Mouse (Mus musculus): ENCODE data around the gene Itih5. TPM values are rescaled to one million over a fixed set of nuclear protein-coding genes. Genes with fewer than 3 reads are reported as not detected.

Gene Itih5
- polyA plus RNA-seq, 1 experiment from 2014 or later = 2.4 TPM

DNA sequence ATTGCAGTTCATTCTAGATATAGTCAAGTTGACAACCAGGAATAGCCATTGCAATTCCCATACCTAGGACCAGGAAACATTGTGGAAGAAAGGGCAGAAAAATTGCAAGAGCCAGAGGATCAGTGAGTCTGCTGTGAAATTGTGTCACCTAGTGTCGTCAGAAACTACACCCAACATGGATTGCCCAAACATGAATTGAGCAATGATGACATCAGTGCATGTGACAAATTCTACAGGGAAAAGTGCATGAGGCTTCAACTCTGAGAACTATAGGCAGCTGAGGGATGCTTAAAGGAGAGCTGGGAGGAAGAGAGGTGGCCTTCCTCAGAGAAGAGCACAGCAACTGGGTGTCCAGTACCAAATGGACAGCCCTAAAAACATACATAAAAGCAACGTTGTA is 16.1 kb upstream of the Itih5 start:
- H3K27ac ChIP-seq = no peak overlapping the region
- H3K9me3 ChIP-seq (replicated peaks) = no peaks in the 10 kb centered on the region
- no peaks in the 10 kb centered on the region for H3K36me3 ChIP-seq (ENCODE audit: poor library complexity, severe bottlenecking)
- H3K4me2 ChIP-seq = no peak overlapping the region
- H3K4me1 ChIP-seq = no peaks in the 10 kb centered on the region
- no peak for ATAC-seq
- no peak overlapping the region for H3K9ac ChIP-seq
- no peak overlapping the region for H3K4me3 ChIP-seq
- H3K27me3 ChIP-seq = peaks cover 5% of the 10 kb centered on the region; the same call in 1 of the 2 replicates
- WGBS = 85% methylated on average over 2 of the region's 2 CpGs

DNA sequence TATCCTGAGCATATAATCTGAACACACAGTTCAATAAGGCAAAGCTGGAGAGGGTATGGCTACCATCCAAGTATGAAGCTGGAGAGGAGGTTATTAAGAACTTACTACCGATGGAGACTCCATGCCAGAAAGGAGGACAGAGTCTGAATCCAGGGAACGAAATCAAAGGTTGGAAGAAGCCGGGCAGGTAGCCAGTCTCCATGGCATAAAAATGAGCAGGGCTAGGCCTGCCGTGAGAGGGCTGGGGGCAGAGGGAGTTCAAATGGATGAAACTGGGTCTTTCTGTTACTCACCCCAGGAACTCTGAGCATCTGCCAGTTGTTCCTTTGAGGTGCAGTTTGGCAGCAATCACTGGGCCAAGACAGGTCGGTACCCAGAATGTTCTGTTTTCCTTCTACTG is 12.9 kb upstream of the Itih5 start:
- Histone ChIP-seq H3K4me2 (no peak overlapping the region), H3K36me3 (ENCODE audit: poor library complexity, severe bottlenecking) (no peaks in the 10 kb centered on the region), H3K27me3 (peaks cover 5% of the 10 kb centered on the region; the same call in 1 of the 2 replicates), H3K4me3 (no peak overlapping the region), H3K9me3 (replicated peaks) (no peaks in the 10 kb centered on the region), H3K4me1 (no peaks in the 10 kb centered on the region), H3K27ac (no peak overlapping the region), H3K9ac (no peak overlapping the region)
- 71% methylated on average over 5 of the region's 5 CpGs for WGBS
- ATAC-seq = no peak

DNA sequence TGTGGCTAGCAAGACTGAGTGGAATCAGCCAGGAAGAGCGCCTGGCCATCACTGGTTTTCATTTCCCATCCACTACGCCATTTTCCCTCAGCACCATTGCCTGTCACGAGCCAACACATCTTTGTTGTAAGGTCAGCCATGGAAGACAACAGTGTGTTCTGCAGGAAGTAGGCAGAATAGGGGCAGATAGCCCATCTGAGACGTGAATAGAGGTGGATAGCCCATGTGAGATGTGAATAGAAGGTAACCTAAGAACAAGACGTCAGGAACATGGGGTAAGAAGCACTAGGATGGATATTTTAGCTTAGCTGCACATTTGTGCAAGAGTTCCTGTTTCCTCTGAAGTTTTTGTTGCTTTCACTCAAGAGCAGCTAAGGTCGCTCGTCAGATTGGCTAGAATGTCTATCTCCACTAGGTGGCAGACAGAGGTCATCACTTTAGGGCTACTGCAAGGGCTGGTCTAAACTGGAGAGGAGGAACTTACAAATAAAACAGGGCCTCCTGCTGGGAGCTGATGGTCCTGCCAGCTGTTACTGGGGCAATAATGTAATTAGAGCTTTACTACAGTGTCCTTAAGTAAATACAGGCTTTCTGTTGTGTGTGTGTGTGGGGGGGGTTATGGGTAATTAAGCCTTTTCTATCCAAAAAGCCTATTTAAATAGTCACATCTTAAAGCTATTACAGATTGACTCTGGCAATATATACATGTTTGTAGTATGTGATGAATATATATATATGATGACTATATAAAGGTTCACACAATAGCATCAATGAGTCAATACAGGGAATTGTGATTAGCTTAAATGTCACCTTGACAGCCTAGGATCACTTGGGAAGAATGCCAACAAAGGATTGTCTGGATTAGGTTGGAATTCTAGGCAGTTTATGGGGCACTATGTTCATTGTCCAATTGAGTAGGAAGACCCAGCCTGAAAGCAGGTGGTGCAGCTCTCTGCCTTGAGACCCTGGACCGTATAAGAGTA is 10.6 kb upstream of the Itih5 start:
- 34% methylated on average over 8 of the region's 8 CpGs for WGBS
- Histone ChIP-seq H3K27me3 (peaks cover 5% of the 10 kb centered on the region; the same call in 1 of the 2 replicates), H3K9me3 (replicated peaks) (no peaks in the 10 kb centered on the region)

DNA sequence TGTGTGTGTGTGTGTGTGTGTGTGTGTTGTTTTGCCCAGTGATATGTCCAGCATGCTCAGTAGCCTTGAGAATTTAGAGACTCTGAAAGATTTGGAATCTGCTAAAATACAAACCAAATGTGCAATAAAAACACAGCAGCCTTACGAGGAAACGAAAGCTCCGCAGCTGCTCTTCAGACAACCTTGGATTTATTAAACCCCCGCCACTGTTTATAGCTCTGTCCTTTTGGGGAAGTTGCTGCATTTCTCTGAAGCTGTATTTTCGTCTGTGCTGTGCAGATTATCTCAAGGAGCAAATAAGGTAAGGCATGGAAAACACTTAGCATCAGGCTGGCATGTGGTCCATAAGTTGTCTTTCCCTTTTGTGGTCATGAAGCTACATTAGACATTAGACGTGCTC is 7.9 kb upstream of the Itih5 start:
- H3K4me2 ChIP-seq = no peak overlapping the region
- no peaks in the 10 kb centered on the region for H3K9me3 ChIP-seq (replicated peaks)
- no peak overlapping the region for H3K4me3 ChIP-seq
- H3K4me1 ChIP-seq = no peaks in the 10 kb centered on the region
- peaks cover 5% of the 10 kb centered on the region; the same call in 1 of the 2 replicates for H3K27me3 ChIP-seq
- no peak overlapping the region for H3K27ac ChIP-seq
- 89% methylated on average over 6 of the region's 6 CpGs for WGBS
- H3K9ac ChIP-seq = no peak overlapping the region
- ATAC-seq = no peak
- no peaks in the 10 kb centered on the region for H3K36me3 ChIP-seq (ENCODE audit: poor library complexity, severe bottlenecking)

More for the DNA sequence above, 10.6 kb upstream of the Itih5 start:
- H3K4me2 ChIP-seq = no peak overlapping the region
- ATAC-seq = peak; percentile 84
- H3K27ac ChIP-seq = no peak overlapping the region
- H3K36me3 ChIP-seq (ENCODE audit: poor library complexity, severe bottlenecking) = no peaks in the 10 kb centered on the region
- no peak overlapping the region for H3K9ac ChIP-seq
- no peak overlapping the region for H3K4me3 ChIP-seq
- H3K4me1 ChIP-seq = no peaks in the 10 kb centered on the region

DNA sequence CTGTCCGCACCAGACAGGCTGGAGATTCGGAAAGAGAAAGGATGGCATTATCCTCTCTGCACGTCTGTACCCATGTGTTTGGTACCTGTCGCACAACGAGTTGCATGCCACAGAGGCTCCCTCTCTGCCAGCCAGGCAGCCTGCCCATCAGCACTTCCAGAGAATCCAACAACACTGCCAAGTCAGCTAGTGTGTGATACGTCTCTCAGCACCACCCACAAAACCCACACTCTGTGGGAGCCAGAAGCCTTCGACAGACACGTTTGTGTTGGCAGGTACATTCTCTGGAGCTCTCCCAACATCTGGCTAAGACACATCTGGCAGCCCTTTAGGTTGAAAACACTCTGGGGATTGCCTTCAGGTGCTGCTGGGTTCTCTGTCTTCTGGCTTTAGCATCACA is 6.2 kb upstream of the Itih5 start:
- no peak overlapping the region for H3K4me2 ChIP-seq
- H3K36me3 ChIP-seq (ENCODE audit: poor library complexity, severe bottlenecking) = no peaks in the 10 kb centered on the region
- ATAC-seq = peak; percentile 37; the same call in 1 of the 2 replicates
- 82% methylated on average over 8 of the region's 8 CpGs for WGBS
- H3K4me1 ChIP-seq = no peaks in the 10 kb centered on the region
- no peaks in the 10 kb centered on the region for H3K27me3 ChIP-seq
- H3K9ac ChIP-seq = no peak overlapping the region
- no peak overlapping the region for H3K4me3 ChIP-seq
- H3K9me3 ChIP-seq (replicated peaks) = no peaks in the 10 kb centered on the region
- no peak overlapping the region for H3K27ac ChIP-seq

DNA sequence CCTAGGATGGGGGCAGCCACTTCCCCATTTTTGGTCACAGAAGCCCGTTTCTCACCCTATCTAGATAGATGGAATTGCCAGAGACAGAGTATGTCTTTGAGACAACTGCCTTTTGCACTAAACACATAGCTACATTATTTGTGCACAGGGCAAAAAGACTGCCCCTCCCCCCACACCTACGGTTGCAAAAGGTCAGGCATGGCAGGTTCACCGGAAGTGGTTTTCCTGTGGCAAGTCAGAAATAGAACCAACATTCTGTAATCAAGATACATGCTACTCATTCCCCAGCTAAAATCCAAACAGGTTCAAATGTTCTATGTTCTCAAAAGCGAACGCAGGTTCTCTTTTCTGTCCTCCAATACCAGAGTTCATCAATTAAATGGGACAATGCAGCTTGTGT is 781 bp upstream of the Itih5 start:
- 86% methylated on average over 5 of the region's 5 CpGs for WGBS
- no peak for ATAC-seq
- peaks cover 13% of the 10 kb centered on the region for H3K4me1 ChIP-seq
- H3K4me3 ChIP-seq = no peak overlapping the region
- no peak overlapping the region for H3K27ac ChIP-seq
- H3K4me2 ChIP-seq = no peak overlapping the region
- H3K27me3 ChIP-seq = no peaks in the 10 kb centered on the region; the same call in 1 of the 2 replicates
- H3K9ac ChIP-seq = no peak overlapping the region
- H3K36me3 ChIP-seq (ENCODE audit: poor library complexity, severe bottlenecking) = no peaks in the 10 kb centered on the region
- H3K9me3 ChIP-seq (replicated peaks) = no peaks in the 10 kb centered on the region

DNA sequence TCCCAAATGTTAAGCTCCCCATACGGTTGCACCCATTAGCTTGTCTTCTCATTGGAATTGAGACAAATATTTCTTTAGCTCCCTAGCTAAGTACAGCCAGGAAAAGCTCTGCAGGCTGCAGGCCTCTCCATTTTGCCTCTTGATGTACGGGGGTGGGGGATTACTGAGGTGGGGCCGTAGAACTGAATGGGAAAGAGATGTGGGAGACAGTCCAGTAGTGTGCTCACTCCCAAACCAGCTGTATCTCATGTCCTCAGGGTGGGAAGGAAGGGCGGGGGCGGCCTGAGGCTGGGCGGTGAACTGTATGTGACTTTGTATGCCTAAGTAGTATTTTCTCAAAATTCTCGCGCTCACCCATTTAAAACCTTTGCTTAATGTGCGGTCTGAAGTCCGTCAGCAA is 3.8 kb downstream of the Itih5 start:
- H3K9me3 ChIP-seq (replicated peaks) = no peaks in the 10 kb centered on the region
- 83% methylated on average over 10 of the region's 10 CpGs for WGBS
- no peak overlapping the region for H3K4me3 ChIP-seq
- H3K27ac ChIP-seq = no peak overlapping the region
- H3K27me3 ChIP-seq = no peaks in the 10 kb centered on the region; the same call in 1 of the 2 replicates
- H3K36me3 ChIP-seq (ENCODE audit: poor library complexity, severe bottlenecking) = no peaks in the 10 kb centered on the region
- peaks cover 13% of the 10 kb centered on the region for H3K4me1 ChIP-seq
- no peak overlapping the region for H3K9ac ChIP-seq
- ATAC-seq = no peak
- H3K4me2 ChIP-seq = no peak overlapping the region

DNA sequence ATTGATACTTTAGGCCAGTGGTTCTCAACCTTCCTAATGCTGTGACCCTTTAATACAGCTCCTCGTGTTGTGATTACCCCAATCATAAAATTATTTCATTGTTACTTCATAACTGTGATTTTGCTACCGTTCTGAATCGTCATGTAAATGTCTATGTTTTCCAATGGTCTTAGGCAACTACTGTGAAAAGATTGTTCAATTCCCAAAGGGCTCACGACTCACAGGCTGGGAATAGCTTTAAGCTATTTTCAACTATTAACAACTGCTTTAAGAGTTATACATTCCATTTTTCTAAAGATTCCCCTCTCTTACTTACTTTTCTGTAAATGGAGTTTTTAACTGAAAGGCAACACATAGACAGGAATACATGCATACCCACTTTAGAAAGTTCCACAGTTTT is 8.6 kb downstream of the Itih5 start:
- Histone ChIP-seq H3K4me1 (no peaks in the 10 kb centered on the region), H3K36me3 (ENCODE audit: poor library complexity, severe bottlenecking) (no peaks in the 10 kb centered on the region), H3K4me2 (no peak overlapping the region), H3K9ac (no peak overlapping the region), H3K9me3 (replicated peaks) (no peaks in the 10 kb centered on the region), H3K4me3 (no peak overlapping the region), H3K27ac (no peak overlapping the region), H3K27me3 (no peaks in the 10 kb centered on the region)
- ATAC-seq = no peak
- WGBS = 88% methylated on average over 4 of the region's 4 CpGs

DNA sequence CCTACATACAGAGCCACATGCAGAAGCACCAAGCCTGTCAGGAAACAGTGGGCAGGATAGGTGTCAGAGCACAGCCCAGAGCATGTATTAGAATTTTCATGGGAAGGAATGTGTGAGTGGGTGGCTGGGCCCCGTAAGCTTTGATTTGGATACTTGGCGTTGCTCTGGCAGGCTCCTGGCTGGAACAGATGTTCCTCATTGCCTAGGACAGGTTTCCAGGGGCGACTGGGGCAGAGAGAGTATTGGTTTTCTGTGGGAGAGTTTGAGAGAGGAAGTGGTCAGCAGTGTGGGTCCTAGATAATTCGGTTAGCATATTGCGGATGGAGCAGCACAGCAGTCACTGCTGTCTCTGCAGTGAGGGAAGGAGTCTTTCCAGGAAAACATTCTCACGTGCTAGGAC is 13.3 kb downstream of the Itih5 start:
- H3K9ac ChIP-seq = no peak overlapping the region
- no peak overlapping the region for H3K27ac ChIP-seq
- no peaks in the 10 kb centered on the region for H3K9me3 ChIP-seq (replicated peaks)
- H3K4me1 ChIP-seq = no peaks in the 10 kb centered on the region
- no peak for ATAC-seq
- 82% methylated on average over 6 of the region's 6 CpGs for WGBS
- no peaks in the 10 kb centered on the region for H3K36me3 ChIP-seq (ENCODE audit: poor library complexity, severe bottlenecking)
- no peaks in the 10 kb centered on the region for H3K27me3 ChIP-seq
- H3K4me2 ChIP-seq = no peak overlapping the region
- H3K4me3 ChIP-seq = no peak overlapping the region

DNA sequence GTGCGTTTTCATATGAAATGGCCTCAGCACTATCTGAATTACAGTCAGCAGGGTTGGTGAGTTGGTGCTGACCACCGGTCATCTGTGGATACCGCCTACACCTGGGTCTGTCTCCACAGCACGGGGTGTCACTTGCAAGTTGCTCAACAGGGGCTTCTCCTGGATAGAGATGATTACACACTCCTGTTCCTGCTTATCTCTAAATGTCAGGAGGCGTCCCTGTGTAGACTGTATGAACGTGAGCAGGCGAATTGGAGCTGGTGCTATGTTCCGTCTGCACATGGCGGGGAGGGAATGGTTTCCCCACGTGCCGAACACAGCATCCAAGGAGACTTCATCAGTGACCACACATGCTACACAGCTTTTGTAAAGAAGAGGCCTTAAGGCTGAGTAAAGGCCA is 13.9 kb downstream of the Itih5 start:
- Histone ChIP-seq H3K36me3 (ENCODE audit: poor library complexity, severe bottlenecking) (no peaks in the 10 kb centered on the region), H3K9ac (no peak overlapping the region), H3K9me3 (replicated peaks) (no peaks in the 10 kb centered on the region), H3K4me3 (no peak overlapping the region), H3K4me2 (no peak overlapping the region), H3K27ac (no peak overlapping the region), H3K27me3 (no peaks in the 10 kb centered on the region), H3K4me1 (no peaks in the 10 kb centered on the region)
- 93% methylated on average over 11 of the region's 11 CpGs for WGBS
- ATAC-seq = no peak

DNA sequence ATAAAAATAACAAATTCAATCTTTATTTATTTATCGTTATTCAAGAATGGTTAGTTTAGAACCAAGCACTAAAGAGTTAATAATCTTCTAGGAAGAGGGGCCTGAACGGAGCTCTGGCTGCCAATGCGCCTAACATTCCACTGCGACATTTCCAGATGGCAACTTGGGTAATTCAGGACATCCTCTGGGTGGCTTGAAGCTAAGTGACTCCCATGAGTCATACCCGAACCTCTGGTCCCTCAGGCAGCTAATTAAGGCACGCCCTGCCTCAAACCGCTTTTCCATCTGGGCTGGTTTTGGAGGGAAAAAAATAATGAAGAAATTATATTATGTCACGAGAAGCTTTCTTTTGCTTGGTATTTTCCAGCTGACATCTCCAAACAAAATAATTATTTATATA is 14.6 kb downstream of the Itih5 start:
- WGBS = 64% methylated on average over 8 of the region's 8 CpGs
- no peaks in the 10 kb centered on the region for H3K4me1 ChIP-seq

DNA sequence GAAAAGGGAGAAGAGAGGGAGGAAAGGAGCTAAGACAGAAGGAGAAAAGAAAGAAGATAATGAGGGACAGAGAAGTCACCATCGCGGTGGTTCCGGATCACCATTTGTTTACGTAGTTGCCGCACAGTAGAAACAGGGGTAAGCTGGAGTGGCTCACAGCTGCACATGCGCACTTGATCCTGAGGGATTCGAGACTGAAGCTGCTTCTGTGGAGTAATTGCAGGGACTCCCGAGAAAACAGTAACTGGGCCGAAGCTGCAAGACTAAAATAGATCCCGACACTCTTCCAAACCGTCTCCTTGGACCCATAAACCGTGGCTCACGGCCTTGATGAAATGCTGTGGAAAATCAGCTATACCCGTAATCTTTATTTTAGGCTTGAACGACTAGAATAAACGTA is 16.6 kb downstream of the Itih5 start:
- no peak overlapping the region for H3K4me2 ChIP-seq
- H3K9ac ChIP-seq = no peak overlapping the region
- H3K27ac ChIP-seq = no peak overlapping the region
- 92% methylated on average over 16 of the region's 16 CpGs for WGBS
- H3K27me3 ChIP-seq = no peaks in the 10 kb centered on the region
- H3K4me3 ChIP-seq = no peak overlapping the region
- no peaks in the 10 kb centered on the region for H3K4me1 ChIP-seq
- no peaks in the 10 kb centered on the region for H3K9me3 ChIP-seq (replicated peaks)
- no peaks in the 10 kb centered on the region for H3K36me3 ChIP-seq (ENCODE audit: poor library complexity, severe bottlenecking)
- ATAC-seq = no peak

More for the DNA sequence above, 14.6 kb downstream of the Itih5 start:
- no peaks in the 10 kb centered on the region for H3K9me3 ChIP-seq (replicated peaks)
- H3K4me3 ChIP-seq = no peak overlapping the region
- ATAC-seq = no peak
- H3K4me2 ChIP-seq = no peak overlapping the region
- H3K27ac ChIP-seq = no peak overlapping the region
- H3K9ac ChIP-seq = no peak overlapping the region
- H3K27me3 ChIP-seq = no peaks in the 10 kb centered on the region
- no peaks in the 10 kb centered on the region for H3K36me3 ChIP-seq (ENCODE audit: poor library complexity, severe bottlenecking)

All from forebrain, embryonic 13.5 days (tissue).